Mouse (Mus musculus) small intestine, adult 2 months (tissue): ENCODE results near the gene Nudt14.

Experiments used
- CTCF ChIP-seq: fragments of 200-500 bp; IDR thresholded peaks from 2 replicates; pipeline ENCODE4 v1.5.1; 2012; ENCODE audit warnings: low read depth, mild to moderate bottlenecking, control low read depth, inconsistent platforms, low read length, moderate library complexity, mixed read lengths; ENCODE audit not compliant: insufficient replicate concordance, insufficient read length; ENCODE audit errors: extremely low read depth
- POLR2A ChIP-seq: fragments of 200-500 bp; IDR thresholded peaks from 2 replicates; pipeline ENCODE4 v1.6.1; 2012; ENCODE audit warnings: low read depth, mild to moderate bottlenecking, control low read depth, inconsistent platforms, low read length, moderate library complexity

DNA sequence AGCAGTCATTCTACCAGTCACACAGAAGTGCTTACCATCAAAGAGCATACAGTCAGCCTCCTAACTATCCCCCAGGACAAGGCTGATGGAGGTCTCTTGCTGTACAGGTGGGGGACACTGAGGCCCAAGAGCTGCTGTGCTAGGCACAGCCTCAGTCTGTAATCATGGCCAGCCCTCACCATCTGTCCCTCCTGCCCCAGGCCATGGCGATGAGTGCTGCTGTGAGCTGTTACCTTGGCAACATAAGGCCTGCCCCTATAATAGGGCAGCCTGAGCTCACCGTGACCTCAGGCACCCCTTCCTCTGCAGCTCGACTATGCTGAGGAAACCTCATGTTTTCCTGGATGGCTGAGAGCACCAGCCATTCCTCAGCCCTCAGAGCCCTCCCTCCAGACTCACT lies 19.4 kb downstream of the Nudt14 start:
- TF ChIP-seq CTCF, result no peak
- no peak for TF ChIP-seq POLR2A
